Mouse (Mus musculus) neural tube, embryonic 10.5 days (tissue): ENCODE measurements at regions not wholly inside any gene's neighbourhood (a gene's known extent, or its start where the extent isn't known, plus 50 kb on each side); places are given as distances from the start of the nearest gene placed in this dataset.
A peak's percentile ranks its signal among the peaks of the same experiment; 100 is the strongest.

Experiments
- DNase-seq: peaks from one replicate; pipeline ENCODE4 v3.0.0-alpha.2; 2017; ENCODE audit warnings: low spot score; ENCODE audit errors: extremely low spot score

GRCm38 (mm10) chr3:99447361-99447760, 207.2 kb downstream of the Tbx15 start:
- no peak for DNase-seq

GRCm38 (mm10) chr3:99447813-99448212, 207.6 kb downstream of the Tbx15 start:
- no peak for DNase-seq

GRCm38 (mm10) chr3:99459036-99459863, 219.1 kb downstream of the Tbx15 start:
- DNase-seq = no peak

GRCm38 (mm10) chr3:99499980-99500379, 259.8 kb downstream of the Tbx15 start:
- DNase-seq = no peak

- DNase-seq = no peak
Measured at GRCm38 (mm10) chr3:99504772-99505171, 264.6 kb downstream of the Tbx15 start.

GRCm38 (mm10) chr3:99512250-99512649, 272.1 kb downstream of the Tbx15 start:
- no peak for DNase-seq

- DNase-seq = no peak
Measured at GRCm38 (mm10) chr3:99512933-99513332, 272.8 kb downstream of the Tbx15 start.

GRCm38 (mm10) chr3:99515751-99516150, 275.6 kb downstream of the Tbx15 start:
- DNase-seq = no peak

GRCm38 (mm10) chr3:99560917-99561316, 320.7 kb downstream of the Tbx15 start:
- DNase-seq = no peak

- DNase-seq = no peak
Measured at GRCm38 (mm10) chr3:99573335-99573976, 311.8 kb upstream of the Spag17 start.

GRCm38 (mm10) chr3:99573977-99574373, 311.2 kb upstream of the Spag17 start:
- DNase-seq = no peak

GRCm38 (mm10) chr3:99602679-99603078, 282.5 kb upstream of the Spag17 start:
- DNase-seq = peak; percentile 23

- DNase-seq = no peak
Measured at GRCm38 (mm10) chr3:99632309-99632708, 252.9 kb upstream of the Spag17 start.

GRCm38 (mm10) chr3:99641343-99642106, 243.7 kb upstream of the Spag17 start:
- DNase-seq = no peak

GRCm38 (mm10) chr3:99644910-99645309, 240.3 kb upstream of the Spag17 start:
- no peak for DNase-seq

- DNase-seq = no peak
Measured at GRCm38 (mm10) chr3:99645318-99645717, 239.9 kb upstream of the Spag17 start.

- DNase-seq = no peak
Measured at GRCm38 (mm10) chr3:99657617-99658016, 227.6 kb upstream of the Spag17 start.

- DNase-seq = peak; percentile 49
Measured at GRCm38 (mm10) chr3:99663783-99664182, 221.4 kb upstream of the Spag17 start.

- DNase-seq = no peak
Measured at GRCm38 (mm10) chr3:99665363-99665762, 219.8 kb upstream of the Spag17 start.

GRCm38 (mm10) chr3:99665902-99666768, 219.1 kb upstream of the Spag17 start:
- no peak for DNase-seq

- DNase-seq = no peak
Measured at GRCm38 (mm10) chr3:99674145-99674544, 211.1 kb upstream of the Spag17 start.
